Mouse (Mus musculus) thymus, postnatal 25 days (tissue): ENCODE results near the gene Klhl5.
"Not testable (repeated sequence)": the region's sequence is repeated elsewhere in the genome, so short reads cannot be mapped to it uniquely, and the experiment has no call there.

Experiments used
- DNase-seq: peaks from one replicate; pipeline ENCODE4 v3.0.0; 2022

Gene Klhl5

GRCm38 (mm10) chr5:65100002-65100401 lies 7.3 kb upstream of the Klhl5 start:
- no peak for DNase-seq

- DNase-seq = no peak
Measured at GRCm38 (mm10) chr5:65101209-65101608, 6.1 kb upstream of the Klhl5 start.

- no peak for DNase-seq
Measured at GRCm38 (mm10) chr5:65101621-65102020, 5.7 kb upstream of the Klhl5 start.

GRCm38 (mm10) chr5:65102026-65102640 lies 5.2 kb upstream of the Klhl5 start:
- no peak for DNase-seq

GRCm38 (mm10) chr5:65102641-65103042 lies 4.7 kb upstream of the Klhl5 start:
- DNase-seq = no peak

GRCm38 (mm10) chr5:65107773-65108432 lies 564 bp downstream of the Klhl5 start:
- peak; percentile 32 for DNase-seq

- DNase-seq = not testable (repeated sequence)
Measured at GRCm38 (mm10) chr5:65112225-65112624, 4.9 kb downstream of the Klhl5 start.

GRCm38 (mm10) chr5:65113323-65113722 lies 6.0 kb downstream of the Klhl5 start:
- no peak for DNase-seq

- DNase-seq = no peak
Measured at GRCm38 (mm10) chr5:65116789-65117188, 9.4 kb downstream of the Klhl5 start.

GRCm38 (mm10) chr5:65119495-65119894 lies 12.2 kb downstream of the Klhl5 start:
- no peak for DNase-seq

GRCm38 (mm10) chr5:65119918-65120317 lies 12.6 kb downstream of the Klhl5 start:
- DNase-seq = no peak

- no peak for DNase-seq
Measured at GRCm38 (mm10) chr5:65122616-65123015, 15.3 kb downstream of the Klhl5 start.

GRCm38 (mm10) chr5:65126137-65126536 lies 18.8 kb downstream of the Klhl5 start:
- DNase-seq = no peak

- no peak for DNase-seq
Measured at GRCm38 (mm10) chr5:65128481-65128880, 21.1 kb downstream of the Klhl5 start.

GRCm38 (mm10) chr5:65130528-65131210 lies 23.3 kb downstream of the Klhl5 start:
- no peak for DNase-seq

- no peak for DNase-seq
Measured at GRCm38 (mm10) chr5:65131211-65131879, 24.0 kb downstream of the Klhl5 start.

- DNase-seq = no peak
Measured at GRCm38 (mm10) chr5:65136159-65136558, 28.8 kb downstream of the Klhl5 start.

GRCm38 (mm10) chr5:65137073-65137472 lies 29.7 kb downstream of the Klhl5 start:
- no peak for DNase-seq

GRCm38 (mm10) chr5:65141242-65141641 lies 33.9 kb downstream of the Klhl5 start:
- no peak for DNase-seq

GRCm38 (mm10) chr5:65142247-65142646 lies 34.9 kb downstream of the Klhl5 start:
- DNase-seq = no peak

- no peak for DNase-seq
Measured at GRCm38 (mm10) chr5:65145499-65146101, 38.3 kb downstream of the Klhl5 start.

GRCm38 (mm10) chr5:65146749-65147148 lies 39.4 kb downstream of the Klhl5 start:
- DNase-seq = no peak

GRCm38 (mm10) chr5:65149706-65150105 lies 42.4 kb downstream of the Klhl5 start:
- no peak for DNase-seq
